Mouse (Mus musculus) spleen, adult 2 months (tissue): ENCODE measurements around the gene Tmem139. TPM values are rescaled to one million over a fixed set of nuclear protein-coding genes. Genes with fewer than 3 reads are reported as not detected.

Experiments
- DNase-seq, 2 experiments: peaks; one replicate each; pipeline versions ENCODE4 v3.0.0 to v3.0.0-alpha.2; 2012 to 2021; ENCODE audit warnings: low spot score in 2 of 2, low read depth in 1 of 2
- H3K27ac ChIP-seq: fragments of 200-500 bp; 2 replicates; pipeline ENCODE4 v1.5.1; 2012; ENCODE audit warnings: low read length, inconsistent platforms; ENCODE audit not compliant: insufficient read depth
- H3K27me3 ChIP-seq: fragments of 200-500 bp; 2 replicates; pipeline ENCODE4 v1.6.1; 2012; ENCODE audit warnings: mild to moderate bottlenecking, moderate library complexity, low read length, inconsistent platforms; ENCODE audit not compliant: control insufficient read depth, insufficient read depth
- H3K36me3 ChIP-seq: fragments of 200-500 bp; 2 replicates; pipeline ENCODE4 v1.6.1; 2012; ENCODE audit warnings: mild to moderate bottlenecking, low read length, inconsistent platforms; ENCODE audit not compliant: control insufficient read depth, insufficient read depth
- H3K4me1 ChIP-seq: fragments of 200-500 bp; 2 replicates; pipeline ENCODE4 v1.6.1; 2011; ENCODE audit warnings: inconsistent platforms; ENCODE audit not compliant: control insufficient read depth, insufficient read depth, insufficient read length
- H3K4me3 ChIP-seq: fragments of 200-500 bp; 2 replicates; pipeline ENCODE4 v1.5.1; 2011; ENCODE audit warnings: mild to moderate bottlenecking, inconsistent platforms; ENCODE audit not compliant: insufficient read depth, insufficient read length; ENCODE audit errors: extremely low read depth
- CTCF ChIP-seq: fragments of 200-500 bp; IDR thresholded peaks from 2 replicates; pipeline ENCODE4 v1.5.1; 2011; ENCODE audit warnings: mild to moderate bottlenecking, inconsistent platforms; ENCODE audit not compliant: insufficient read depth, insufficient read length, insufficient replicate concordance; ENCODE audit errors: extremely low read depth
- POLR2A ChIP-seq: fragments of 200-500 bp; IDR thresholded peaks from 2 replicates; pipeline ENCODE4 v1.6.1; 2011; ENCODE audit warnings: low read depth, low read length, inconsistent platforms
- WGBS: fragments of 180-500 bp; shearing (Covaris S2); methylation state at CpG from one replicate; pipeline ENCODE4 v1.1.7; 2018; 5-methylcytosine and 5-hydroxymethylcytosine counted together
- polyA plus RNA-seq: library from polyadenylated mRNA; depleted of rRNA; stranded (reverse); fragments of >200 nt; gene quantifications from 2 replicates; pipeline ENCODE4 v1.2.3, GENCODE M21; 2012; rRNA removed

The Tmem139 gene
- not detected in 2 replicates for polyA plus RNA-seq

- H3K27ac ChIP-seq = no peak within 1 kb of the TSS
- no peak for DNase-seq
- H3K27me3 ChIP-seq = no peaks in the 10 kb centered on the region
- WGBS = 74% methylated on average over 20 of the region's 20 CpGs
- TF ChIP-seq POLR2A (no peak), CTCF (no peak)
- no peaks in the 10 kb centered on the region for H3K4me1 ChIP-seq
- H3K4me3 ChIP-seq = no peak within 1 kb of the TSS
- H3K36me3 ChIP-seq = no peaks in the 10 kb centered on the region
These were observed at the start of gene Tmem139 for GRCm38 (mm10) chr6:42261524-42262170. Gene Tmem139 (plus strand): TSS chr6:42261970.

GRCm38 (mm10) chr6:42215028-42215427 is 46.7 kb upstream of the Tmem139 start, which contains the start of gene Tas2r144:
Gene Tas2r144 (plus strand): TSS chr6:42215328.
- Histone ChIP-seq H3K4me3 (no peak within 1 kb of the TSS), H3K27me3 (no peaks in the 10 kb centered on the region), H3K27ac (no peak within 1 kb of the TSS), H3K36me3 (no peaks in the 10 kb centered on the region), H3K4me1 (no peaks in the 10 kb centered on the region)
- WGBS = 55% methylated on average over 2 of the region's 2 CpGs
- TF ChIP-seq POLR2A (no peak), CTCF (no peak)
- DNase-seq = no peak

GRCm38 (mm10) chr6:42222286-42222685 is 39.5 kb upstream of the Tmem139 start:
- 76% methylated on average over 3 of the region's 3 CpGs for WGBS
- no peak for DNase-seq
- Histone ChIP-seq H3K4me3 (no peak overlapping the region), H3K27ac (no peak overlapping the region), H3K27me3 (no peaks in the 10 kb centered on the region), H3K4me1 (no peaks in the 10 kb centered on the region), H3K36me3 (no peaks in the 10 kb centered on the region)
- TF ChIP-seq POLR2A (no peak), CTCF (no peak)

- no peak for TF ChIP-seq POLR2A
- TF ChIP-seq CTCF = no peak
- 71% methylated on average over 4 of the region's 4 CpGs for WGBS
- H3K36me3 ChIP-seq = no peaks in the 10 kb centered on the region
- no peaks in the 10 kb centered on the region for H3K4me1 ChIP-seq
- H3K4me3 ChIP-seq = no peak overlapping the region
- no peak for DNase-seq
- no peak overlapping the region for H3K27ac ChIP-seq
- H3K27me3 ChIP-seq = no peaks in the 10 kb centered on the region
These were observed 36.7 kb upstream of the Tmem139 start for GRCm38 (mm10) chr6:42225046-42225445.

GRCm38 (mm10) chr6:42227240-42228101 is 34.3 kb upstream of the Tmem139 start:
- peak; percentile 52 to 57 for DNase-seq
- no peaks in the 10 kb centered on the region for H3K36me3 ChIP-seq

GRCm38 (mm10) chr6:42229610-42230009 is 32.2 kb upstream of the Tmem139 start:
- TF ChIP-seq CTCF = no peak
- TF ChIP-seq POLR2A = no peak
- H3K4me3 ChIP-seq = no peak overlapping the region
- H3K4me1 ChIP-seq = no peaks in the 10 kb centered on the region
- no peak overlapping the region for H3K27ac ChIP-seq
- DNase-seq = no peak
- H3K36me3 ChIP-seq = no peaks in the 10 kb centered on the region
- 82% methylated on average over 4 of the region's 4 CpGs for WGBS
- no peaks in the 10 kb centered on the region for H3K27me3 ChIP-seq

More at GRCm38 (mm10) chr6:42227240-42228101, 34.3 kb upstream of the Tmem139 start:
- H3K27me3 ChIP-seq = no peaks in the 10 kb centered on the region
- no peak overlapping the region for H3K27ac ChIP-seq
- H3K4me3 ChIP-seq = no peak overlapping the region
- no peaks in the 10 kb centered on the region for H3K4me1 ChIP-seq
- WGBS = 38% methylated on average over 17 of the region's 17 CpGs
- peak; percentile 47; the same call in 1 of the 2 replicates for TF ChIP-seq CTCF
- no peak for TF ChIP-seq POLR2A

- Histone ChIP-seq H3K27ac (no peak overlapping the region), H3K4me1 (no peaks in the 10 kb centered on the region), H3K27me3 (no peaks in the 10 kb centered on the region), H3K4me3 (no peak overlapping the region), H3K36me3 (no peaks in the 10 kb centered on the region)
- WGBS = 94% methylated on average over 3 of the region's 3 CpGs
- TF ChIP-seq CTCF (no peak), POLR2A (no peak)
- no peak for DNase-seq
These were observed 30.6 kb upstream of the Tmem139 start for GRCm38 (mm10) chr6:42231191-42231590.
